Mouse (Mus musculus): ENCODE results near the gene Ppef1.

- TF ChIP-seq CTCF (conservative IDR thresholded peaks at IDR 0.05; ENCODE audit: low read length) (no peak), POU5F1 (IDR thresholded peaks at IDR 0.05; ENCODE audit: borderline replicate concordance, low read length) (no peak), NANOG (IDR thresholded peaks at IDR 0.05; ENCODE audit: borderline replicate concordance, low read length) (no peak)
Measured at GRCm38 (mm10) chrX:160745399-160745798, 9.8 kb upstream of the Ppef1 start.
